Mouse (Mus musculus) left cerebral cortex, postnatal 25 days (tissue): Measurements from ENCODE around the gene Prrc2a. TPM values are rescaled to one million over a fixed set of nuclear protein-coding genes. Genes with fewer than 3 reads are reported as not detected.
"Not testable (repeated sequence)": the region's sequence is repeated elsewhere in the genome, so short reads cannot be mapped to it uniquely, and the experiment has no call there.

ENCODE experiments used
- DNase-seq, 2 experiments: peaks; one replicate each; pipeline ENCODE4 v3.0.0; 2022; ENCODE audit warnings: low spot score in 2 of 2, mixed read lengths in 1 of 2
- intact Hi-C: fragments of 180-260 bp; cut with DNase I; formaldehyde crosslinking; loops from one replicate; pipeline ENCODE4 v1.15.1; 2025
- total RNA-seq, 2 experiments: library from RNA; stranded (reverse); gene quantifications; 2 replicates each; pipeline ENCODE4 v1.2.3; 2021

The Prrc2a gene
- total RNA-seq, 2 experiments from 2014 or later = 268 to 285 TPM

DNA sequence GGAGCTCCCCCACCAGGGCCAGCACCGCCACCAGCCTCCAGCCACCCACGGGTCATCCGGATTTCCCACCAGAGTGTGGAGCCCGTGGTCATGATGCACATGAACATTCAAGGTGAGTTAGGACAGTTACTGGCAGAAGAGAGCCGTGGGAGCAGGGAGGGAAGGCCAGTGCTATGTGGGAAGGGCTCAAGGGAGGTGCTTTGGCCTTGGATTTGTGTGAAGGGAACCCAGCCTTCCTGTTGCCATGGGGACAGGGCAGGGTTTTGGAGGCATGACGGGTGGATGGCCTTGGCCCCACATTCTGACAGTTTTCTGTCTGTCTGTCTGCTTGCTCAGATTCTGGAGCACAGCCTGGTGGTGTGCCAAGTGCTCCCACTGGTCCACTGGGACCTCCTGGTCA lies 22.7 kb downstream of the Prrc2a start:
- no peak for DNase-seq

GRCm38 (mm10) chr17:35140490-35140996 lies 24.2 kb downstream of the Prrc2a start:
- DNase-seq = no peak
- intact Hi-C loops = no loop called here

More for the DNA sequence above, 22.7 kb downstream of the Prrc2a start:
- intact Hi-C loops = no loop called here

GRCm38 (mm10) chr17:35139269-35139668 lies 25.4 kb downstream of the Prrc2a start:
- no peak for DNase-seq
- intact Hi-C loops = no loop called here

- DNase-seq = no peak
- intact Hi-C loops = loop anchor here (1.0 kb wide), 1 partner anchor 29 kb away; the partner anchor contains the start of gene Prrc2a
Observed at GRCm38 (mm10) chr17:35135591-35136320, 28.9 kb downstream of the Prrc2a start.

DNA sequence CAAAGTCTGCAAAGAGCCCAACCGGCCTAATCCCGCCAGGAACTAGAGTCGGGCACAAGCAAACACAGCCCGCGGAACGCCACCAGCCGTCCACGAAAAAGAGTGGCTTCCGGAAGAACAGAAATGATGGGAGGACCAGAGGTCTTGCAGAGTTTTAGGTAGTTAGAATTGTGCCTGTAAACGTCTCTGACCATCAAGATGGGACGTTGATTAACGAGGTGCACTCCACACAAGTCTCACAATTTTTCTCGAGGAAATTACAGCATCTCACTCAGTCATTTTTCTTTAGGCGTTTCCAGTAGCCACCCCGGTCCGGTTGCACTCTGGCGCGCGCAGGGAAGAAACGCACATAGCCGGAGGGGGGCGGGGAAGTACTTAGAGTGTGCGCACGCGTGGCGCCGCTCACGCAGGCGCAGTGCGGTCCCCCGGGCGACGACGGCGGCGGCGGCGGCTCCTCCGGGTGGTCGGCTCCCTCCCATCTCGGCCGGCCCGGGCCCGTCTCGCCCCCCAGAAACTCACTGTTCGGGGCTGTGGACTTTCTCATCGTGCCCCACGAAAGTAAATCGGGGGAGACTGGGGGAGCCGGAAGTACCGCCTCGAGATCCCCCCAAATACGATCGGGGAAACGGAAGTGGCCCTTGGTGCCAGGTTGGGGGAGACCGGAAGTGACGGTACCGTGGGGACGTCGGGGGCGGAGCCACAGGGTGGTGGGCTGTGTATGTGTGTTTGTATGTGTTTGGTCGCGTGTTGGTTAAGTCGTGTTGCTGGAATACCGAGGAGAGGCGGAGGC lies 29.7 kb downstream of the Prrc2a start, which contains the start of gene Bag6:
Gene Bag6, plus strand, starts transcription at position 378 of the 790 bp plus-strand sequence.
- intact Hi-C loops = loop anchor here (1.0 kb wide), 1 partner anchor 29 kb away; the partner anchor contains the start of gene Prrc2a
- DNase-seq = peak; percentile 95 to 96

DNA sequence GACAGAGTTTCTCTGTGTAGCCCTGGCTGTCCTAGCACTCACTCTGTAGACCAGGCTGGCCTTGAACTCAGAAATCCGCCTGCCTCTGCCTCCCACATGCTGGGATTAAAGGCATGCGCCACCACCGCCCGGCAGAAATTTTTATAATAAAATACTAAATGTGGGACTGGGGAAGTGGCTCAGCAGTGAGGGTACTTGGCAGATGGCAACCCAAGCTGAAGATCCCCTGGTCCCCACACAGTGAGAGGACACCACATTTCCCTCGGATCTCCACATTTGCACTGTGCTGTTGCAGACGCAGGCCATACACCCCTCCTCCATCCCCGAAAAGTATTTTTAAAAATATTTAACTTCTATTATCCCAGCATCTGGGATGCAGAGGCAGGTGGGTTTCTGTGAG lies 31.2 kb downstream of the Prrc2a start:
- intact Hi-C loops = no loop called here

GRCm38 (mm10) chr17:35132174-35132560 lies 32.5 kb downstream of the Prrc2a start:
- intact Hi-C loops = no loop called here
- DNase-seq = no peak

More for the DNA sequence above, 31.2 kb downstream of the Prrc2a start:
- no peak for DNase-seq

DNA sequence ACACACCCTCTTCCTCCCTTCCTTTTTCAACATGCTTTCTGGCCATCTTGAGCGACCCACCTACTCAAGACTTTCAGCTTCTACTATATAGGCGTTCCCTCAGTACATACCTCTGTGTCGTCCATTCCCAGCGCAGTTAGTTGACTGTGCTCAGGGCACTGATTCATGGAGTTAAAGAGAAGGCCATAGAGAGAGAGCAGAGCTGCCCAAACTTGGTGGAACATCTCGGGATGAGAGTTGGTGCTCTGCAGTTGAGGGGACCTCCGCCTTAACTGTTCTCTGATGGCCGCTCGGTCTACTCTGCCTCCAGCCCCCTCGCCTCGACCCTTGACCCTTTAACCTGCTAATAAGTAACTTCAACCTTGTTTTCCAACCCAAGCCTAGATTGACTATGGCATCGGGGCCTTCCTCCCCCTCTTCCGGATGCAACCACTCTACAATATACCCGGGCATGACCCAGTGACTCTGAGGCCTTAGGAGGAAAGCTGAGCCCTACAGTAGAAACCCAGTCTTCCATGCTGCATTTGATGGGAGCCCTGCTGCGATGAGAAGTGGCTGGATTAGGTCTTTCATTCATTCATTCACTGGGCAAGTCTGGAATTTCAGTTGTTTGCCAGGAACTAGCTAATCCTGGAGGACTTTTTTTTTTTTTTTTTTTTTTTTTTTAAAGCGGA lies 33.1 kb downstream of the Prrc2a start, which contains the start of gene Apom:
Gene Apom, minus strand, starts transcription at position 551 of the 674 bp plus-strand sequence.
- no peak for DNase-seq
- intact Hi-C loops = no loop called here

- intact Hi-C loops = no loop called here
- DNase-seq = no peak
Observed at GRCm38 (mm10) chr17:35131038-35131437, 33.7 kb downstream of the Prrc2a start.

- DNase-seq = no peak
- intact Hi-C loops = no loop called here
Observed at GRCm38 (mm10) chr17:35128996-35129395, 35.7 kb downstream of the Prrc2a start.

GRCm38 (mm10) chr17:35127017-35127416 lies 37.7 kb downstream of the Prrc2a start:
- DNase-seq = no peak
- intact Hi-C loops = no loop called here

DNA sequence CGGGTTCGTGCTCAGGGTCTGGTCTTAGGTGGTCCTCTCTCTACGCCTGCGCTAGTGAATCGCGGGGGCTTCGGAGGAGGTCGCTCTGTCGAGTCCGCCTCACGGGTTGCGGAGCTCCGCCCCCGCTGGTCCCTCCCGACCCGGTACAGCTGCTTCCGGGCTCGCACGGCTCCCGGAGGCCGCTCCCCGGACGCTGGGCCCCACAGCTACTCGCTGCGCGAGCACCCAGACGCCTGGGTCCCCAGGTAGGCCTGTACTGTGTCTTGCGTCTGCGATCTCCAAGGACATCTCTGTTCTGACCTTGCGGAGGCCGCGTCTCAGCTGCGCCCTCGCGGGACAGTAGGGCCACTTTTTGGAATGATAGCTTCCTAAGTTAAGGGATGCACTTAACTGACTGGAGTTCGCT lies 38.5 kb downstream of the Prrc2a start, which contains the start of gene D17H6S53E:
Gene D17H6S53E, plus strand, starts transcription at position 168 of the 406 bp plus-strand sequence.
- intact Hi-C loops = no loop called here
- DNase-seq = peak; percentile 74 to 80

- DNase-seq = peak in 1 of 2 experiments; percentile 28
Observed at GRCm38 (mm10) chr17:35125578-35125977, 39.1 kb downstream of the Prrc2a start.

GRCm38 (mm10) chr17:35125081-35125480 lies 39.6 kb downstream of the Prrc2a start:
- intact Hi-C loops = no loop called here
- DNase-seq = no peak

More at GRCm38 (mm10) chr17:35125578-35125977, 39.1 kb downstream of the Prrc2a start:
- intact Hi-C loops = no loop called here

- not testable (repeated sequence) for DNase-seq
- intact Hi-C loops = loop anchor here (5.0 kb wide), 1 partner anchor 227 kb away; the partner anchor contains the start of genes C2 and Ehmt2
Observed at GRCm38 (mm10) chr17:35124261-35124896, 40.3 kb downstream of the Prrc2a start.

DNA sequence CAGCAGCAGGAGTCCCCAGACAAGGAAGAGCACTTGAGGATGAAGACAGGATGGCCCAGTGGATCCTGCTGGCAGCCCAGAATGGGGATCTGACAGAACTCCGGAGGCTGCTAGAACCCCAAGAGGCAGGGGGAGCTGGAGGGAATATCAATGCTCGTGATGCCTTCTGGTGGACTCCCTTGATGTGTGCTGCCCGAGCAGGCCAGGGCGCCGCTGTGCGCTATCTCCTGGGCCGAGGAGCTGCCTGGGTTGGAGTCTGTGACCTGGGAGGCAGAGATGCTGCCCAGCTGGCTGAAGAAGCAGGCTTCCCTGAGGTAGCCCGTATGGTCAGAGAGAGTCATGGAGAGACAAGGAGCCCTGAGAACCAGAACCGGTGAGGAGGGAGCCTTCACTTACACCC lies 41.4 kb downstream of the Prrc2a start:
- intact Hi-C loops = loop anchor here (5.0 kb wide), 1 partner anchor 226 kb away; the partner anchor contains the start of genes C2 and Ehmt2
- DNase-seq = not testable (repeated sequence)

GRCm38 (mm10) chr17:35121871-35122303 lies 42.8 kb downstream of the Prrc2a start, which contains the start of gene Csnk2b:
TSS of gene Csnk2b (minus strand) at chr17:35122053.
- DNase-seq = peak; percentile 77 to 81
- intact Hi-C loops = loop anchor here (1.0 to 5.0 kb wide), 2 partner anchors 114 to 225 kb away; partner anchors contain the start of genes C2 and Ehmt2

DNA sequence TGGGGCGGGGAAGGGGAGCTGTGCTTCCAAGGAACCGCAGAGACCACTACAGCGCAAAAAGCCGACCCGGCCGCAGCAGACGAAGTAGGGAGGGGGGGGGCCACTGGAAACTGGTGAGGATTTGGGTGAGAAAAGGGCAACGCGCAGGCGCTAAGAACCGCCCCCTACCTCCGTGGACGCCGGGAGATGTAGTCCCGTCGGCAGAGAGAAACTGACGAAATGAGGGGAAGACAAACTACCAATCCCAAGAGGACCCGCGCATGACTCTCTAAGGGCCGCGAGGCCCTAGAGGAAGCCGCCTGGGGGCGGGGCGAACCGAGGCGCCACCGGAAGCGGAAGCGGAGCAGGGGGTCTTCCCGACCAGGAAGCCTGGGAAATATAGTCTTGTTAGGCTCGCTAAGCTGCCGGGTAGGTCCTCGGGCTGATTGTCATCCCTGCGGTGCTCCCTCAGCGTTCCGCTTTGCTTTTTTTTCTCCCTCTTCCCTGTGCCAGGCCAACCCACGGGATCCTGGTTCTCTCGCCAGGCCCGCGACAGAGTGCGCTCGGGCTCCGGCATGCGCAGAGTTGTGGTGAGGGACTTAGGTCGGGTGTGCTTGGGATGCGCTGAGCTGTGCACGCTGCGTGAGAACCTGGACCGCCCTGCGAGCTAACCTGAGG lies 43.4 kb downstream of the Prrc2a start, which contains the start of gene Gpank1:
Gene Gpank1, plus strand, starts transcription at position 313 of the 657 bp plus-strand sequence.
- intact Hi-C loops = loop anchor here (1.0 to 5.0 kb wide), 2 partner anchors 115 to 224 kb away; partner anchors contain the start of genes C2 and Ehmt2
- peak; percentile 97 to 100 for DNase-seq
